ENCODE assay signal across 19 mouse cellular contexts in the genomic region with DNA sequence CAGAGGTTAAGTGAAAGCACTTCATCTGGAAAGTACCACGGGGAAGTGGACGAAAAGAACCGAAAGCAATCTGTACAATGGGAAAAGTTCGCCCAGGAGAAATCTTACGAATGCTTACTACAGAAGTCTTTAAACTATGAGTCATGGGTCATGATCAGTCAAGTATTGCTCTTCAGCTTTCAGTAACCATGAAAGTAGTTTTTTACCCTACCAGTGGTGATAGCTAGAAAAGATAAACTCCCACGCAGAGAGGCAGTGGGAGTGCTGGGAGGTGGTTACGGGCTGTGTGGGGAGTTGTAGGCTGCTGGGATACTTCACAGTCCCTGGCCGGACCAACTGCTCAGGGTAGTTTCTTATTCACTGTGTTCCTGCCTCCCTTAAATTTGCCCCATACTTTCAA. TPM values are rescaled to one million over a fixed set of nuclear protein-coding genes. Genes with fewer than 3 reads are reported as not detected.
DNase-seq lines count a peak whose midpoint lies in the region; TF ChIP-seq lines count a peak whose summit lies in the region.
"Had no signal": no experiment of that assay in that cellular context is flagged by ENCODE, and none has a peak within 500 bp of the region (broad histone marks: within the 10 kb centered on the region; RNA-seq: fewer than 3 reads in every experiment).

No protein-coding gene starts in this region.

- no peaks in the 10 kb centered on the region for H3K79me2 ChIP-seq in CH12.LX (replicated peaks; ENCODE audit: control insufficient read depth, extremely low read depth, insufficient read depth, poor library complexity, severe bottlenecking)

- DNase-seq in kidney, postnatal 10 days: peak; percentile 8
- no peak for DNase-seq in kidney, adult 2 months
- DNase-seq in CD4-positive helper T cell, adult 2 months (ENCODE audit: low read depth, low spot score): peak; percentile 50
- DNase-seq in CH12.LX (ENCODE audit: extremely low read depth): no peak
- peak; percentile 12 for DNase-seq in ovary, postnatal 10 days (ENCODE audit: low spot score)
- no peak for DNase-seq in retina, postnatal 1 day
- no peak for DNase-seq in gastrocnemius, postnatal 10 days
- DNase-seq: cerebellum, adult 9-11 months; forebrain, postnatal 0 days; gastrocnemius, postnatal 14 days; left cerebral cortex, postnatal 4 days had no signal

- H3K9ac ChIP-seq in CH12.LX (ENCODE audit: insufficient read depth, low read depth): peak overlapping the region; percentile 51
- H3K9ac ChIP-seq: forebrain, postnatal 0 days; liver, embryonic 12.5 days; midbrain, embryonic 13.5 days had no signal

- 46% methylated on average over 8 of the region's 8 CpGs for whole genome bisulfite sequencing in kidney, adult 2 months

- no peaks in the 10 kb centered on the region for H3K27me3 ChIP-seq in kidney, adult 2 months (replicated peaks; ENCODE audit: control insufficient read depth, insufficient read depth, low read length)
- H3K27me3 ChIP-seq in CH12.LX (replicated peaks): no peaks in the 10 kb centered on the region
- H3K27me3 ChIP-seq: liver, embryonic 12.5 days; midbrain, embryonic 13.5 days had no signal

- no peak for TF ChIP-seq RAD21 in CH12.LX (IDR thresholded peaks at IDR 0.05; ENCODE audit: low read depth, low read length)

- H3K9me3 ChIP-seq in CH12.LX (replicated peaks; ENCODE audit: low read length): no peaks in the 10 kb centered on the region
- H3K9me3 ChIP-seq: liver, embryonic 12.5 days; midbrain, embryonic 13.5 days had no signal

- H3K27ac ChIP-seq in kidney, adult 2 months (ENCODE audit: insufficient read depth, low read depth, low read length): no peak overlapping the region
- peak overlapping the region; percentile 38 for H3K27ac ChIP-seq in CH12.LX (ENCODE audit: insufficient read depth, low read depth)
- H3K27ac ChIP-seq: liver, embryonic 12.5 days; midbrain, embryonic 13.5 days had no signal

- no peak for TF ChIP-seq CTCF in kidney, adult 2 months (conservative IDR thresholded peaks at IDR 0.05; ENCODE audit: insufficient read depth, insufficient read length, low read depth, low read length)
- TF ChIP-seq CTCF in CH12.LX (conservative IDR thresholded peaks at IDR 0.05 in 1 of 2, IDR thresholded peaks at IDR 0.05 in 1 of 2; ENCODE audit: low read depth in 2 of 2, low read length in 2 of 2): no peak

- in situ Hi-C loops in CH12.LX (cut with MboI; ENCODE audit: low pct_ligation_motif_present, low pct_unique_long_range_greater_than_20kb, low sequenced_read_pairs): no loop called here

- no peak for TF ChIP-seq POLR2A in kidney, adult 2 months (IDR thresholded peaks at IDR 0.05; ENCODE audit: low read depth, low read length)
- TF ChIP-seq POLR2A in CH12.LX (IDR thresholded peaks at IDR 0.05; ENCODE audit: low read depth, low read length): no peak

- dilution Hi-C loops in CH12.LX (cut with MboI; ENCODE audit: extremely low pct_ligation_motif_present, extremely low pct_unique_long_range_greater_than_20kb, low sequenced_read_pairs): no loop called here

- no peaks in the 10 kb centered on the region for H3K4me1 ChIP-seq in kidney, adult 2 months (ENCODE audit: control insufficient read depth, insufficient read depth, low read length)
- H3K4me1 ChIP-seq in CH12.LX (ENCODE audit: control insufficient read depth in 1 of 2, insufficient read depth in 2 of 2): peaks cover 17 to 34% of the 10 kb centered on the region in 2 experiments
- H3K4me1 ChIP-seq: liver, embryonic 12.5 days; midbrain, embryonic 13.5 days had no signal

- no peaks in the 10 kb centered on the region for H3K36me3 ChIP-seq in kidney, adult 2 months (ENCODE audit: control insufficient read depth, insufficient read depth, low read length)
- H3K36me3 ChIP-seq in CH12.LX (replicated peaks in 1 of 2; ENCODE audit: control insufficient read depth in 1 of 2, insufficient read depth in 1 of 2, low read length in 1 of 2): no peaks in the 10 kb centered on the region
- H3K36me3 ChIP-seq: liver, embryonic 12.5 days; midbrain, embryonic 13.5 days had no signal

- TF ChIP-seq EP300 in CH12.LX (IDR thresholded peaks at IDR 0.05; ENCODE audit: low read length): peak; percentile 83

- no peak overlapping the region for H3K4me3 ChIP-seq in kidney, adult 2 months (ENCODE audit: insufficient read depth, low read depth, low read length)
- H3K4me3 ChIP-seq in CH12.LX (replicated peaks in 1 of 3; ENCODE audit: low read depth in 2 of 3, low read length in 2 of 3, poor library complexity in 1 of 3): no peak overlapping the region
- H3K4me3 ChIP-seq: liver, embryonic 12.5 days; midbrain, embryonic 13.5 days had no signal

- H3K4me2 ChIP-seq in CH12.LX (ENCODE audit: insufficient read depth, low read depth, poor library complexity, severe bottlenecking): peak overlapping the region; percentile 48
- H3K4me2 ChIP-seq: liver, embryonic 12.5 days; midbrain, embryonic 13.5 days had no signal

TF ChIP-seq in CH12.LX, 34 proteins besides CTCF, POLR2A, EP300 and RAD21:
- TF ChIP-seq CHD1 (IDR thresholded peaks at IDR 0.05; ENCODE audit: low read depth, low read length) (peak; percentile 88), NELFE (IDR thresholded peaks at IDR 0.05; ENCODE audit: low read depth, low read length) (no peak), ETS1 (conservative IDR thresholded peaks at IDR 0.05; ENCODE audit: low read depth, low read length) (peak; percentile 42; the same call in 1 of the 2 replicates), ZMIZ1 (IDR thresholded peaks at IDR 0.05; ENCODE audit: low read depth, low read length) (peak; percentile 41; the same call in 1 of the 2 replicates), ZC3H11A (IDR thresholded peaks at IDR 0.05; ENCODE audit: low read depth, low read length) (no peak), TBP (conservative IDR thresholded peaks at IDR 0.05; ENCODE audit: low read depth, low read length) (0 out of 2 replicates have a peak, but pooled peaks have one; percentile 36), JUND (conservative IDR thresholded peaks at IDR 0.05; ENCODE audit: low read depth, low read length) (peak; percentile 47; the same call in 1 of the 2 replicates), MXI1 (IDR thresholded peaks at IDR 0.05; ENCODE audit: low read depth, low read length) (peak; percentile 48; the same call in 1 of the 2 replicates), CHD2 (IDR thresholded peaks at IDR 0.05; ENCODE audit: low read length) (no peak), RCOR1 (conservative IDR thresholded peaks at IDR 0.05; ENCODE audit: low read depth, low read length) (peak; percentile 85), IRF4 (IDR thresholded peaks at IDR 0.05; ENCODE audit: low read depth, low read length) (peak; percentile 76), JUN (IDR thresholded peaks at IDR 0.05; ENCODE audit: insufficient read depth, low read depth, low read length) (peak; percentile 24; the same call in 1 of the 2 replicates), SIN3A (IDR thresholded peaks at IDR 0.05; ENCODE audit: low read length) (peak; percentile 65), MAZ (IDR thresholded peaks at IDR 0.05; ENCODE audit: low read depth, low read length) (0 out of 2 replicates have a peak, but pooled peaks have one; percentile 35), BHLHE40 (IDR thresholded peaks at IDR 0.05; ENCODE audit: low read depth, low read length) (0 out of 2 replicates have a peak, but pooled peaks have one; percentile 26), TCF12 (IDR thresholded peaks at IDR 0.05; ENCODE audit: low read depth, low read length) (peak; percentile 52; the same call in 1 of the 2 replicates)

RNA-seq across cellular contexts. Expression of a gene that starts 8.4 kb away (rescaled TPM):
- 0.06 and 0.45 TPM in 2 replicates for polyA plus RNA-seq in kidney, adult 2 months (2012; rRNA removed)
- 1.4 and 1.5 TPM in 2 replicates for total RNA-seq in CH12.LX (2012; rRNA removed)
- total RNA-seq in CH12.LX (2014; rRNA removed): 2.1 and 2.5 TPM in 2 replicates
- 2.5 and 2.9 TPM in 2 replicates for polyA plus RNA-seq in CH12.LX (2012; ENCODE audit: insufficient read length, low read depth)
- under 1 TPM in 1 of 2 experiments, not detected in 1; 0.07 TPM for total RNA-seq in gastrocnemius, postnatal 10 days (2021)
- total RNA-seq: forebrain, postnatal 0 days; gastrocnemius, postnatal 14 days; layer of hippocampus, adult 18-20 months; left cerebral cortex, postnatal 4 days; MEL had no signal
- polyA plus RNA-seq: C2C12; hindbrain, embryonic 11.5 days; intestine, embryonic 14.5 days; midbrain, embryonic 13.5 days; testis, adult 2 months had no signal

Comparison
In these comparisons a context has a peak if more than half of its experiments do, and no peak if none do; other contexts are left out.
1. DNase-seq: peak in kidney, postnatal 10 days (single experiment), CD4-positive helper T cell, adult 2 months (single experiment) and ovary, postnatal 10 days (single experiment); none in kidney, adult 2 months (single experiment), CH12.LX (single experiment), retina, postnatal 1 day (single experiment) and gastrocnemius, postnatal 10 days (single experiment).